Mouse (Mus musculus): ENCODE measurements around the gene Tmem232. TPM values are rescaled to one million over a fixed set of nuclear protein-coding genes. Genes with fewer than 3 reads are reported as not detected.
A peak's percentile ranks its signal among the peaks of the same experiment; 100 is the strongest.

Tmem232 gene
- polyA plus RNA-seq, 1 experiment from 2014 or later, result 0.29 TPM

DNA sequence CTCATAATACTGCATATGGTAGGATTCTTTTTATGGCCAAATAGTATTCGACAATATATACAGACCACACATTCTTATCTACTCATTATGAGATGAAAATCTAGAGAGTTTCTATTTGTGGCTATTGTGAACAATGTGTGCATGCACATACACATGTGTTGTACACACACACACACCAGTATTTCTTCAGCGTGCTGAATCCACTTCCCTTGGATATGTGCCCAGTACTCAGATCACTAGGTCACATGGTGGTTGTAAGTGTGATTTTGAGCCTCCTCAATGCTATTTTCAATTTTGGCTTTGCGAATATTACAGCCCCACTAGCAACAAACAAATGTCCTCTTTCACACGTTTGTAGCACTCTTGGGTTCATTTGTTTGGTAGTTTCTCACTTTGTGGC is 200.6 kb downstream of the Tmem232 start:
- 84% methylated on average over 4 of the region's 4 CpGs for WGBS
- no peak overlapping the region for H3K4me2 ChIP-seq (replicated peaks; ENCODE audit: low read depth, low read length)
- no peak for ATAC-seq (ENCODE audit: low FRiP score)

DNA sequence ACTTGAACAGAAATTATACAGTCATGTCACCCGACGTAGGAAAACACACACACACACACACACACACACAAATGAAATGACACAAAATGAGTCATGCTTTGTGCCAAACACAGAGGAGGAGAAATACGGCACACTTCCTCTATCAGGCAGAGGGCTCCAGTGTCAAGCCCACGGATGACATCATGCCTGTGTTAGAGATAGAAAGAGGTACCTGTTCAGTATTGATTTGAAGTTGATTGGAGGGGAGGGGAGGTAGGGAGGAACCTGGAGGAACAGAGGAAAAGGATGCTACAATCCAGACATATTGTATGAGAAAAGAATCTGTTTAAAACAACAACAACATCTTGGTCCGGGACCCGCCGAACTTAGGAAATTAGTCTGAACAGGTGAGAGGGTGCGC is 209.8 kb downstream of the Tmem232 start:
- Histone ChIP-seq H3K27ac (ENCODE audit: low read depth, low read length) (no peak overlapping the region), H3K9ac (ENCODE audit: low read depth, low read length) (no peak overlapping the region), H3K36me3 (ENCODE audit: control insufficient read depth, insufficient read depth, low read length) (no peaks in the 10 kb centered on the region), H3K4me2 (replicated peaks; ENCODE audit: low read depth, low read length) (no peak overlapping the region), H3K9me3 (ENCODE audit: control insufficient read depth, low read length) (no peaks in the 10 kb centered on the region), H3K4me3 (ENCODE audit: low read depth, low read length) (no peak overlapping the region), H3K27me3 (ENCODE audit: control insufficient read depth, insufficient read depth, low read length) (no peaks in the 10 kb centered on the region), H3K4me1 (replicated peaks; ENCODE audit: control insufficient read depth, insufficient read depth, low read length) (no peaks in the 10 kb centered on the region)
- 96% methylated on average over 8 of the region's 8 CpGs for WGBS
- no peak for DNase-seq (ENCODE audit: low spot score)
- ATAC-seq (ENCODE audit: low FRiP score), result no peak

More for the DNA sequence above, 200.6 kb downstream of the Tmem232 start:
- no peak for DNase-seq (ENCODE audit: low spot score)
- H3K36me3 ChIP-seq (ENCODE audit: control insufficient read depth, insufficient read depth, low read length), result no peaks in the 10 kb centered on the region
- no peaks in the 10 kb centered on the region for H3K4me1 ChIP-seq (replicated peaks; ENCODE audit: control insufficient read depth, insufficient read depth, low read length)
- H3K9ac ChIP-seq (ENCODE audit: low read depth, low read length), result no peak overlapping the region
- no peak overlapping the region for H3K27ac ChIP-seq (ENCODE audit: low read depth, low read length)
- no peaks in the 10 kb centered on the region for H3K9me3 ChIP-seq (ENCODE audit: control insufficient read depth, low read length)
- no peaks in the 10 kb centered on the region for H3K27me3 ChIP-seq (ENCODE audit: control insufficient read depth, insufficient read depth, low read length)
- H3K4me3 ChIP-seq (ENCODE audit: low read depth, low read length), result no peak overlapping the region

GRCm38 (mm10) chr17:65325249-65325648 is 215.3 kb downstream of the Tmem232 start:
- DNase-seq (ENCODE audit: low spot score) (peak; percentile 61), ATAC-seq (ENCODE audit: low FRiP score) (no peak)
- Histone ChIP-seq H3K4me1 (replicated peaks; ENCODE audit: control insufficient read depth, insufficient read depth, low read length) (no peaks in the 10 kb centered on the region), H3K9ac (ENCODE audit: low read depth, low read length) (no peak overlapping the region), H3K9me3 (ENCODE audit: control insufficient read depth, low read length) (no peaks in the 10 kb centered on the region), H3K27me3 (ENCODE audit: control insufficient read depth, insufficient read depth, low read length) (no peaks in the 10 kb centered on the region), H3K27ac (ENCODE audit: low read depth, low read length) (no peak overlapping the region), H3K36me3 (ENCODE audit: control insufficient read depth, insufficient read depth, low read length) (no peaks in the 10 kb centered on the region), H3K4me3 (ENCODE audit: low read depth, low read length) (no peak overlapping the region), H3K4me2 (replicated peaks; ENCODE audit: low read depth, low read length) (no peak overlapping the region)
- WGBS, result 15% methylated on average over 2 of the region's 2 CpGs

GRCm38 (mm10) chr17:65320623-65321022 is 220.0 kb downstream of the Tmem232 start:
- no peak overlapping the region for H3K27ac ChIP-seq (ENCODE audit: low read depth, low read length)
- no peaks in the 10 kb centered on the region for H3K4me1 ChIP-seq (replicated peaks; ENCODE audit: control insufficient read depth, insufficient read depth, low read length)
- ATAC-seq (ENCODE audit: low FRiP score) (no peak), DNase-seq (ENCODE audit: low spot score) (no peak)
- H3K9me3 ChIP-seq (ENCODE audit: control insufficient read depth, low read length), result no peaks in the 10 kb centered on the region
- H3K4me2 ChIP-seq (replicated peaks; ENCODE audit: low read depth, low read length), result no peak overlapping the region
- 85% methylated on average over 6 of the region's 6 CpGs for WGBS
- H3K27me3 ChIP-seq (ENCODE audit: control insufficient read depth, insufficient read depth, low read length), result no peaks in the 10 kb centered on the region
- no peak overlapping the region for H3K4me3 ChIP-seq (ENCODE audit: low read depth, low read length)
- no peaks in the 10 kb centered on the region for H3K36me3 ChIP-seq (ENCODE audit: control insufficient read depth, insufficient read depth, low read length)
- H3K9ac ChIP-seq (ENCODE audit: low read depth, low read length), result no peak overlapping the region

DNA sequence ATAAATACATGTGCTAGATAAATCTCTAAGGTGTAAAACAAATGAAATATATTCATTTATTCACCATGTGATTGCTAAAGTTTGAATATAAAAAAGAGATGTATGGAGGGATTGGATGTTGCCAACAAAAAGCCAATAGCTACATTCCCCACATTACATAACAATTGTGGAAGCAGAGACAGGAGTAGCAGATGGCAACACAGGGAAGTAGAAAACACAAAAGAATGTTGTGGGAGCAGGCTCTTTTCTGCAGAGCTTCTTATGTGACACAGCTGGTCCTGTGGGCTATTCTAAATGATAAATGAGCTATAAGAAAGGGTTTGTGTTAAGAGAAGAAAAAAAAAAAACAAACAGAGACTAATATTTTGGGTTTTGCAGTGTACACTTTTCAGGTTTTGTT is 240.6 kb downstream of the Tmem232 start:
- DNase-seq (ENCODE audit: low spot score), result no peak
- ATAC-seq (ENCODE audit: low FRiP score), result no peak
- Histone ChIP-seq H3K4me3 (ENCODE audit: low read depth, low read length) (no peak overlapping the region), H3K9ac (ENCODE audit: low read depth, low read length) (no peak overlapping the region), H3K4me1 (replicated peaks; ENCODE audit: control insufficient read depth, insufficient read depth, low read length) (no peaks in the 10 kb centered on the region), H3K27me3 (ENCODE audit: control insufficient read depth, insufficient read depth, low read length) (no peaks in the 10 kb centered on the region), H3K27ac (ENCODE audit: low read depth, low read length) (no peak overlapping the region), H3K9me3 (ENCODE audit: control insufficient read depth, low read length) (no peaks in the 10 kb centered on the region), H3K36me3 (ENCODE audit: control insufficient read depth, insufficient read depth, low read length) (no peaks in the 10 kb centered on the region), H3K4me2 (replicated peaks; ENCODE audit: low read depth, low read length) (no peak overlapping the region)

- no peak overlapping the region for H3K27ac ChIP-seq (ENCODE audit: low read depth, low read length)
- no peaks in the 10 kb centered on the region for H3K9me3 ChIP-seq (ENCODE audit: control insufficient read depth, low read length)
- ATAC-seq (ENCODE audit: low FRiP score) (no peak), DNase-seq (ENCODE audit: low spot score) (no peak)
- H3K4me3 ChIP-seq (ENCODE audit: low read depth, low read length), result no peak overlapping the region
- H3K9ac ChIP-seq (ENCODE audit: low read depth, low read length), result no peak overlapping the region
- H3K27me3 ChIP-seq (ENCODE audit: control insufficient read depth, insufficient read depth, low read length), result no peaks in the 10 kb centered on the region
- no peaks in the 10 kb centered on the region for H3K4me1 ChIP-seq (replicated peaks; ENCODE audit: control insufficient read depth, insufficient read depth, low read length)
- no peak overlapping the region for H3K4me2 ChIP-seq (replicated peaks; ENCODE audit: low read depth, low read length)
- WGBS, result 83% methylated on average over 5 of the region's 5 CpGs
- no peaks in the 10 kb centered on the region for H3K36me3 ChIP-seq (ENCODE audit: control insufficient read depth, insufficient read depth, low read length)
Measured at GRCm38 (mm10) chr17:65297831-65298230, 242.8 kb downstream of the Tmem232 start.

GRCm38 (mm10) chr17:65252160-65252559 is 288.4 kb downstream of the Tmem232 start:
- Histone ChIP-seq H3K36me3 (ENCODE audit: control insufficient read depth, insufficient read depth, low read length) (no peaks in the 10 kb centered on the region), H3K27ac (ENCODE audit: low read depth, low read length) (no peak overlapping the region), H3K9ac (ENCODE audit: low read depth, low read length) (no peak overlapping the region), H3K4me3 (ENCODE audit: low read depth, low read length) (no peak overlapping the region), H3K4me1 (replicated peaks; ENCODE audit: control insufficient read depth, insufficient read depth, low read length) (no peaks in the 10 kb centered on the region), H3K27me3 (ENCODE audit: control insufficient read depth, insufficient read depth, low read length) (no peaks in the 10 kb centered on the region), H3K4me2 (replicated peaks; ENCODE audit: low read depth, low read length) (no peak overlapping the region), H3K9me3 (ENCODE audit: control insufficient read depth, low read length) (no peaks in the 10 kb centered on the region)
- ATAC-seq (ENCODE audit: low FRiP score) (no peak), DNase-seq (ENCODE audit: low spot score) (peak; percentile 13)
- WGBS, result 81% methylated on average over 2 of the region's 2 CpGs

DNA sequence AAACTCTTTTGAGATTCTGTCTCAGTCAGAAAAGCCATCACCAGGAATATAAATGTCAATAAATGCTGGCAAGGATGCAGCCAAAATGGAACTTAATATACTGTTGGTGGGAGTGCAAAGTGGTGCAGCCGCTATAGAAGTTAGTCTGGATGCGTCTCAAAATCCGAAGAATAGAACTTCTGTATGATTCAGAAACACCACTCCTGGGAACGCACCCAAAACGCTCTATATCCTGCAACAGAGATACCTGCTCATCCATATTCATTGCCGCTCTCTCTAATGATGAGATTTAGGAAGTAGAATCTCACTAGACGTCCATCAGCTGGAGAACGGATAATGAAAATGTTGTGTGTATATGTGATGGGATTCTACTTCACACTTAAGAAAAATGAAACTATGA is 290.3 kb downstream of the Tmem232 start:
- no peak overlapping the region for H3K4me2 ChIP-seq (replicated peaks; ENCODE audit: low read depth, low read length)
- no peak overlapping the region for H3K4me3 ChIP-seq (ENCODE audit: low read depth, low read length)
- no peaks in the 10 kb centered on the region for H3K27me3 ChIP-seq (ENCODE audit: control insufficient read depth, insufficient read depth, low read length)
- no peak overlapping the region for H3K9ac ChIP-seq (ENCODE audit: low read depth, low read length)
- DNase-seq (ENCODE audit: low spot score) (no peak), ATAC-seq (ENCODE audit: low FRiP score) (no peak)
- no peaks in the 10 kb centered on the region for H3K9me3 ChIP-seq (ENCODE audit: control insufficient read depth, low read length)
- H3K4me1 ChIP-seq (replicated peaks; ENCODE audit: control insufficient read depth, insufficient read depth, low read length), result no peaks in the 10 kb centered on the region
- H3K36me3 ChIP-seq (ENCODE audit: control insufficient read depth, insufficient read depth, low read length), result no peaks in the 10 kb centered on the region
- 96% methylated on average over 8 of the region's 8 CpGs for WGBS
- no peak overlapping the region for H3K27ac ChIP-seq (ENCODE audit: low read depth, low read length)

DNA sequence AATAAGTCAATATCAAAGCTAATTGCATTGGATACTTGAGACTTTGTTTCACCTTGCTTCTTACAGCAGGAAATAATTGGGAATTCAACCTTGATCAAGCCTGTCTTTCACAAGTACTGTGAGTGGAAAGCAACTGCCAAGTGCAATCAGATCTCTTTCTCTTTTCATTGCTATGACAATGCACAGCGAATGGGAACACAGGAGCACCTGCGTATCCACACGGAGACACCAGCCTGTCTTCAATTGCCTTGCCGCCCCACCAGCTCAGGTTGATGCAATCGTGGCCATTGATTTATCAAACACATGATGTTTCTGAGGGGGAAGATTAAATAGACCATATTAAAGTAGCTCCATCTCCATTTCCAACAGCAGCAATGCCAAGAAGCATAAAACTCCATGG is 296.9 kb downstream of the Tmem232 start:
- DNase-seq (ENCODE audit: low spot score), result no peak
- ATAC-seq (ENCODE audit: low FRiP score), result no peak
- no peak overlapping the region for H3K9ac ChIP-seq (ENCODE audit: low read depth, low read length)

More for the DNA sequence above, 296.9 kb downstream of the Tmem232 start:
- Histone ChIP-seq H3K27me3 (ENCODE audit: control insufficient read depth, insufficient read depth, low read length) (no peaks in the 10 kb centered on the region), H3K4me1 (replicated peaks; ENCODE audit: control insufficient read depth, insufficient read depth, low read length) (no peaks in the 10 kb centered on the region), H3K36me3 (ENCODE audit: control insufficient read depth, insufficient read depth, low read length) (no peaks in the 10 kb centered on the region), H3K9me3 (ENCODE audit: control insufficient read depth, low read length) (no peaks in the 10 kb centered on the region), H3K4me3 (ENCODE audit: low read depth, low read length) (no peak overlapping the region), H3K4me2 (replicated peaks; ENCODE audit: low read depth, low read length) (no peak overlapping the region), H3K27ac (ENCODE audit: low read depth, low read length) (no peak overlapping the region)
- WGBS, result 90% methylated on average over 5 of the region's 5 CpGs

Data from hindbrain, embryonic 11.5 days (tissue).